Mouse (Mus musculus) MEL (cell line): ENCODE results near the gene Tarbp2.

Experiments
- ELF1 ChIP-seq: IDR thresholded peaks from 2 replicates; pipeline ENCODE4 v1.6.1; 2014; ENCODE audit warnings: low read depth, mild to moderate bottlenecking, inconsistent platforms, low read length, improper control_type of control experiment, moderate library complexity
- POLR2A ChIP-seq, 2 experiments: IDR thresholded peaks; 2 replicates each; pipeline ENCODE4 v1.6.1; 2011 to 2012; ENCODE audit warnings: low read length in 2 of 2, mild to moderate bottlenecking in 2 of 2, control low read depth in 1 of 2, improper control_type of control experiment in 1 of 2, low read depth in 1 of 2, moderate library complexity in 1 of 2; ENCODE audit not compliant: control insufficient read depth in 1 of 2, insufficient read depth in 1 of 2, poor library complexity in 1 of 2
- TBP ChIP-seq: IDR thresholded peaks from 2 replicates; pipeline ENCODE4 v1.8.0; 2011; ENCODE audit warnings: low read depth, low read length, improper control_type of control experiment
- TCF12 ChIP-seq: IDR thresholded peaks from 2 replicates; pipeline ENCODE4 v1.6.1; 2014; ENCODE audit warnings: low read depth, mild to moderate bottlenecking, inconsistent platforms, low read length, improper control_type of control experiment, moderate library complexity

DNA sequence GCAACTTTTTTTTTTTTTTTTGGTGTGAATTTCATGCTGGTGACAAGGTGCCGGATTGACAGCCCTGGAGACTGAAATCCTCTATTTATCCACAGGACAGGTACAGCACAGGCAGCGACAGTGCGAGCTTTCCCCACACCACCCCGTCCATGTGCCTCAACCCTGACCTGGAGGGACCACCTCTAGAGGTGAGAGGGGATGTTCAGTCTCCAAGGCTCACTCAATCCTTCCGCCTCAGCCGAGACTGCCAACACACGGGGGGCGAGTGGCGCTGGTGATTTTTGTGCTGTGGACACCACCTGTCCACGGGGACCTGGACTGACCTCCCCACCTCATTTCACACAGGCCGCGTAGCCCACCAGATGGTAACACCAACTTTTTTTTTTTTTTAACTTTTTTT is 32.1 kb upstream of the Tarbp2 start:
- TF ChIP-seq TBP, result no peak
- TF ChIP-seq POLR2A (IDR thresholded peaks at IDR 0.05; ENCODE audit: control insufficient read depth in 1 of 2, insufficient read depth in 1 of 2, low read depth in 1 of 2, low read length in 2 of 2, poor library complexity in 1 of 2), result no peak
- no peak for TF ChIP-seq TCF12
- TF ChIP-seq ELF1, result no peak
